Mouse (Mus musculus) midbrain, embryonic 11.5 days (tissue): ENCODE data around the gene Mis18bp1. TPM values are rescaled to one million over a fixed set of nuclear protein-coding genes. Genes with fewer than 3 reads are reported as not detected.

ENCODE experiments used
- polyA plus RNA-seq: library from polyadenylated mRNA; unstranded; fragments of >200 nt; fragmentation: Nextera tagmentation; extraction: Ambion mirVana; gene quantifications from 2 replicates; pipeline ENCODE4 v1.2.1, GENCODE M21; 2014

Mis18bp1 gene
- polyA plus RNA-seq, 1 experiment from 2014 or later = 82.2 TPM

Other genes with a start within 250 kb of the Mis18bp1 start
- gene Klhl28, start 207.1 kb downstream of the Mis18bp1 start, polyA plus RNA-seq = 19.5 and 19.9 TPM in 2 replicates
- 27.1 and 30.3 TPM in 2 replicates for gene Togaram1, start 206.8 kb downstream of the Mis18bp1 start, polyA plus RNA-seq
- 63.9 and 69.6 TPM in 2 replicates for gene Prpf39, start 136.3 kb downstream of the Mis18bp1 start, polyA plus RNA-seq
- gene Fkbp3, start 98.6 kb downstream of the Mis18bp1 start, polyA plus RNA-seq = 793 and 830 TPM in 2 replicates
- gene Fancm, start 97.0 kb downstream of the Mis18bp1 start, polyA plus RNA-seq = 9.5 and 11.3 TPM in 2 replicates
- gene Wdr20rt, start 52.9 kb upstream of the Mis18bp1 start, polyA plus RNA-seq = not detected in 2 replicates